Mouse (Mus musculus) right cerebral cortex, postnatal 10 days (tissue): ENCODE measurements around the gene Stim2.

Source experiments
- DNase-seq, 2 experiments: peaks; one replicate each; pipeline ENCODE4 v3.0.0; 2021; ENCODE audit warnings: low spot score in 2 of 2

Stim2 gene

DNA sequence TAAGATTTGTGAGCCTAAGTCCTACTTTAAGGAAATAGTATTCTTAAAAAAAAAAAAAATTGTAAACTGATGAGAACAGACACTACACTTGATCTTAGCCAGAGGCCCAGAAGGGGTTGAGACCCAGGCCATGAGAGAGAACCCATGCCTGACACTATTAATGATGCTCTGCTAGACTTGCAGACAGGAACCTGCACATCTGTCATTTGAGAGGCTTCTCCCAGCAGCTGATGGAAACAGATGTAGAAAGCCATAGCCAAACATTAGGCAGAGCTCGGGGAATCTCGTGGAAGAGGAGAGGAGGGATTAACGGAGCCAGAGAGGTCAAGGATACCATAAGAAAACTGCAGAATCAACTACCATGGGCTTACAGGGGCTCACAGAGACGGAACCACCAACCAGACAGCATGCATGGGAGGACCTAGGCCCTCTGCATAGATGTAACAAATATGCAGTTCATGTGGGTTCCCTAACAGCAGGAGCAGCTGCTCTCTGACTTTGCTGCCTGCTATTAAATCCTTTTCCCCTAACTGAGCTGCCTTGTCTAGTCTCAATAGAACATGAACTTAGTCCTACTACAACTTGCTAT is 50.9 kb downstream of the Stim2 start:
- DNase-seq = no peak

DNA sequence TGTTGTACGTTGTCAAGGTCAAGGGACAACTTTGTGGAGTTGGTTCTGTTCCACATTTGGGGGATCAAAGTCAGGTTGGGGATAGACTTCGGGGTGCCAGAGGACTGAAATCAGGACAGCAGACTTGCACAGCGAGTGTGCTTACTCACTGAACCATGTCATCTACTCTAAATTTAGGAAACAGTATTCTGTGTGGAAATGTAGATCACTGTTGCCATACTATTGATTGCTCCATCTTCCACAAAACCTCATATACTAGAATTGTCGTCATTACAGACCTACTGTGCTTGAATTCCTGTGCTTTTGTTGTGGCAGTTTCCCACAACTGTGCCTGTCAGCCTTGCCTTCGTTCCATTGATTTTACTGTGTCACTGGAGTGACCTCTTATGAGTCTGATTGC is 51.6 kb downstream of the Stim2 start:
- no peak for DNase-seq

DNA sequence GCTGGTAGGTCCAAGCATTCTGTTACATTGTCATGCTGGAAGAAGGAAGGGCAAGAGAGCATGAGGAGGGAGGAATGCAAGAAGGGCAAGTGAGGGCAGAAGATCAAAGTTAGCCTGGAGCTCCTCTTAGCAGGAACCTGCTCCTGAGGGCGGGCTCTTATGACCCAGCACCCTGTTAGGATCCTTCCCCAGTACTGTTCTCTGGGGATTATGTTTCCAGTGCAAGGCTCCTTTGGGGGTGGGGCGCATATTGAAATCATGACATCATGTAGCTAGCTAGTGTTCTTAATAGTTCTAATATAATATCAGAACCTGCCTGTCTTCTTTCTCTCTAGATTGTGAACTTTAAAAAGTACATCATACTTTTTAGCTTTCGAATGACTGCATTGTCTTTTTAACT is 52.8 kb downstream of the Stim2 start:
- no peak for DNase-seq

DNA sequence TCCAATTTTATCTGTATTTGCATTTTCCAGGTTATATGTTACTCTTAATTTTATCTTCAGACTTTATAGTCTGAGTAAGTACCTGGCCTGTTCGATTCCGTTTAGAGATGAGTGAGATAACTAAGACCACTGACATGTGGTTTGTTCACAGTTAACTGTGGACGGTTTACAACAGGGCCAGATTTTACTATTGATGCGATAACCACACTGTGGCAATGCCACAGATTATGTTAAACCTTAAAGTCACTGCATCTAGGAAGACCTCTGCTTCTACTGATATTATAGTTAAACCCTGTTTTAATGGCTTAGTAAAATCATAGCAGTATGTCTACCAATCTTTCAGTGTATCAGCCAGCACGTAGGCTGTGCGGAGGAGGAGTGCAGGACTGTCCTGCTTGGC is 53.9 kb downstream of the Stim2 start:
- no peak for DNase-seq

DNA sequence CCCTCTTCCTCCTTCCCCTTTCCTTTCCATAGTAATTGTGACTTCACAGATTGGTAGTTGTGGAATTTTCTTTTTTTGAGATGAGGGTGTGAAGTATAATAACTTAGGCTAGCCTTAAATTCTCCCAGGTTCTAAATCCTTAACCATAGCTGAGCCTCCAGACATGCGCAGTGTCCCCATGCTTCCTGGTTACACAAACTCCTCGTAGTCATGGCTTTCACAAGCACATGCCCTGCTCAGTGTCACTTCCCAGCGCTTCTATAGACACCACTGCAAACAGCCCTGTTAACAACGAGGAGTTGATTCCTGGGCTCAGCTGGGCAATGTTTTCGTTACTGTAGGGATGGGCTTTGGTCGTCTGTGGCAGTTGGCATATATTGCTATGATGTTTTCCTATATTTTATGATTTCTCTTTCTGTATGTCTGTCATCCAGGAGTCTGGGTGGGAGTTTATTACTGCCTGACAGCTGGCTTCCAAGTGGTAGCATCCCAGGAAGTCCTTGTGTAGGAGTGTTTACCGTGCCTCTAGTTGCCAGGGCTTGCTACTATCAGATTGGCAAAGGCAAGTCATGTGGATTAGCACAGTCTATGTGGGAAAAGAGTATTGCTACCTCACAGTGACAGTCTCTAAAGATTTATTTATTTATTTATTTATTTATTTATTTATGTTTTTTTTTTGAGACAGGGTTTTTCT is 55.5 kb downstream of the Stim2 start:
- no peak for DNase-seq

DNA sequence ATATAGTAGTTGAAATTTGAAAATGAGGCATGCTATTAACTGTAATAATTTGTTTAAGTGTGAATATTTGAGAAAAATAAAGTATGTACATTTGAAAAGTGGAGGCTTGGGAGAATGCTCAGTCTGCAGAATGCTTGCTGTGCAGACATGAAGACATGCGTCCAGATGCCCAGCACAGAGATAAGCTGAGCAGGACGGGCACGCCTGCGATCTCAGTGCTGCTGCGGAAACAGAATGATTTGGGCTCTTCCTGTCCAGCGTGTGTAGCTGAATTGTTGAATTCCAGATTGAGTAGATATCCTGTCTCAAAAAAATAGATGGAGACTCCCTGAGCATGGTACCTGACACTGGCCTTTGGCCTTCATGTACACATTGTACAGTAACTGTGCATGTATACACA is 58.0 kb downstream of the Stim2 start:
- no peak for DNase-seq

DNA sequence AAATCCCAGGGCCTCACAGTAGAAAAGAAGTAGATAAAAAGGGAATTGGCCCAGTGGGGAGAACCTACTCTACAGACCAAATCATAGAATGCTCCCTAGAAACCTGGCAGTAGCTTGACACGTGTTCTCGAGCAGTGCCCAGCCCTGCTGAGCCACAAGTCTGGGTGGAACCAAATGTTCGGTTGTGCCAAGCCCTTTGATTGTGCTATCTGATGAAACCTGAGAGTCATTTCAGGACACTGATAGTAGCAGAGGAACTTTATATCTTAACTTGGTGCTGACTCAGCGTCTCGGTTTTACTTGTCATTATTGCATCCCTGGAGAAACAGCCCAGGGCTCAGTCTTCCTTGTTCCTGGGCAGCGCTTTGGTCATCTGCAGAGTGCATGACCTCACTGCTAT is 61.7 kb downstream of the Stim2 start:
- no peak for DNase-seq

DNA sequence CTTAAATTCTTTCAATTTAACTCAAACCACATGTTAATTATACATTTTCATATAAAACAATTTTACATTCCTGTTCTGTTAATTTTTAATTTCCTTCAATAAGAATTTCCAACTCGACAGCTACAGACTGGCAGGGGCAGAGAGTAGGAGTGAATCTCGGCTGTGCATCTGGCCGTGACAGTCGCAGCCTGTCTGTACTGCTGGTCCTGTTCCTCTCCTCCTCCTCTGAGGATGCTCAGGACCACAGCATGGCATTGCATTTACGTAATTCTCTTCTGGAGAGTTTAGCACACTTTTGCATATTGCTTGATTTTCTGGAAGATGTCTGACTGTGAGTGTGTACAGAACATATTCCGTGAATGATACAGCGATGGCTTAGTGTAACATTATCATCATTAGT is 63.8 kb downstream of the Stim2 start:
- peak in 1 of 2 experiments; percentile 42 for DNase-seq

DNA sequence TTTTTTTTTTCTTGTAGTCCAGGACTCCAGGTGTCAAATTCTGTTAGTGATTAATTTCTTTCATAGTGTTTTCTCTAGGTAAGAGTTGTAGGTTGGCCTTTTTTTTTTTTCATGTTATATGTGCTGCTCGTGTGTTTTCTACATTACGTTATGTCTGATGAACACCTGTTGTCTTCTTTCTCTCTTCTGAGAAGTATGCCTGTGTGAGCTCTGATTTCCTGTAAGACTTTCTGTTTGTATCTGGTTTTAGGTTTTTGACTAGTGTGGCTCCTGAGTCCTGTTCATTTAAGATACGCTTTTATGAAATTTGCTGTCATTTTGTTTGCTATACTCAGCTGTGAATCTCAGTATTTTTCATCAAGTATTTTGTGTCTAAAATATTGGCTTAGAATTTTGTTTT is 69.3 kb downstream of the Stim2 start:
- no peak for DNase-seq

DNA sequence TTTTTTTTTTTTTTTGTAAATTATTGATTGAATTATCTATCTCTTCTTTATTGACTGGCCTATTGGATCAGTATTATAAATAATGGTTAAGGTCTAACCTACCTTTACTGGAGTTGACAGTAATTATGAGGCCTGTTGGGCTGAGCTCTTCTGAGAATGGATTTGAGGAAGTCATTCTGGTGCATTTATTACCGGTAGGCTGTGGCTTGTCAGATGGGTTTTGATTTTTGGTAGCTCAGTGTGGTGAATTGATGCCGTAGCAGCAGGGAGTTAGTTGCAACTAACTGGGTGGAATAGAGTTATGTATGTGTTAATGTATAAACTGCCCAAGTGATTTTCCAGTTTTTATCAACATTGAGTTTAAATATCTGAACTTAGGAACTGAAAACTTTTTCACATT is 72.2 kb downstream of the Stim2 start:
- DNase-seq = no peak

DNA sequence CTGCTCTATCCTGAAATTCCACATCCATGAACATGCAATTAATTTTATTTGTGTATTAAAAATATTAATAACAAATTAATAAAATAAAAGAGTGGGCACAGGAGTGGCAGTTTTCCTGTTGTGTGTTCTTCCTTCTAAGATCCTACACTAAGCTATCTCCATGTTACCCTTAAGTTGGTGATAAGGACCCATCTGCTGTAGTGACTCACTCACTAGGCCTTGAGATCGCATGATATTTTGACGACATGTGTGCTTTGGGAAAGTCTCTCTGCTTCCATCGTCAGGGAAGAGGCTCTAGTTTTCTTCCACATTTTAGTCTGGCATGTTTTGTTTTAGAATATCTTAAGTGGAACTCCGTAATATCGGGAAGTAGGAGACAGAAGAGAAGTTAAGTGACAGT is 73.0 kb downstream of the Stim2 start:
- DNase-seq = no peak

DNA sequence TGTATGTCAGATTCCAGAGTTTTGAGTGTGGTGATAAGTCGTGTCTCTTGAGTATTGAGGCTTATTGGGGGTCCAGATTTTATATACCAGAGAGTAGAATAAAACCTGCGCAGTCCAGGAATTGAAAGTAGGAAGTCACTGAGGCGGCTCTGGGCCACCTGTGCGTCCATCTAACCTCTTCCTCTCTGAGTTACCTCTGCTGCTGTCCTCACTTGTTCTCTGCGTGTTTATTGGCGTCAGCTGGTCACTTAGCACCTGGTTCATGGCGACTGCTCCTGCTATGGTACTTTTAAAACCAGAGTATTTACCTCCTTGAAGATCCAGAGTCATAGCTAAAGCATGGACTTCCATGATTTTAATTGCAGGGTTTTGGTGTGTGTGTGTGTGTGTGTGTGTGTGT is 73.4 kb downstream of the Stim2 start:
- no peak for DNase-seq

DNA sequence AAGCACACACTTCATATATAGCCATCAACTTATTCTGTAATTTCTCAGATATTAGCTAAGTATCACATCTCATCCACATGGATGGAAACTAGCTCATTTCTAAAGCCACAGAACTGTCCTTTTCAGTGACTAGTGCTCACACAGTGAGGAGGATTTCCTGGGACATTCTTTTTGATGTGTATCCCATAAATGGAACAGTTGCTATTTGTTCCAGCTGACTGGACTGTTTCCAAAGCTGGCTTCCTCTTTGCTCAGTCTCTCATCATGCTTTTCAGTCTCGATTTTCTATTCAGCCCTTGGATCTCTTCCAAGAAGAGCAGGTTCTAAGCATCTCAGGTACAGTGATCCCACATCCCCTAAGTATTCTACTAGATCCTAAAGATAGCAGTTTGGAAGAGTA is 75.0 kb downstream of the Stim2 start:
- DNase-seq = peak in 1 of 2 experiments; percentile 41

DNA sequence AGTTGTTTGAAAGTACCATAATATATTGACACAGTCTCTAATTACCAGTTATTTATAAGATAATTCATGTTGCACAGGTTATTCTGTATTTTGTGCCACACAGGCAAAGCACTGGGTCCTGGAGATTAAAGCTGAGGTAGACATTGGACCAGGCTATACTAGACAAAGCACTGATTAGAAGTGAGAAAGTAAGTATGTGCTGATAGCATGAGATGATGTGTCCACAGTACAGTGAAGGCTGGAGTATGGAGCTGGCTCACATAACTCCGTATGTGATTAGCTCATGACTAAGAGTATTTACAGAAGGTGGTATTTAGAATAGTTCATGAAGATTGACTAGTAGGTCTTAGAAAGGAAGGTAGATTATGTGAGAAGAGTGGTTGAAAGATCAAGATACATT is 81.7 kb downstream of the Stim2 start:
- no peak for DNase-seq

DNA sequence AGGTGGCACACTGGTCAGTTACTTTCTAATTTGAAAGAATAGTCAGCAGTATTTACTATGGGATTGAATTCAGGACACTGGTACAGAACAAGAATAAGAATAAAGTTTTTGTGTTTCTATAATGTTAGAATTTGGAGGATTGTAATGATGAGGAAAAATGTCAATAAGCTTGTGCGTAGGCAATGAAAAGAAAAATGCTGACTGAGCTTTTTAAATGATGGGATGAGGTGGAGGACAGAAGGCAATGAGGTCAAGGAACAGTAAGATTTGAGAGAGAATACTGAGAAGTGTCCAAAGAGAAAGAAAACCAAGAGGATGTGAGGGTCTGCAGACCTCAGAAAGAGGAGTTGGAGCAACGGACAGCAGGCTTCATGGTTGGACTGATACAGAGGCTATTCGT is 89.6 kb downstream of the Stim2 start:
- no peak for DNase-seq

DNA sequence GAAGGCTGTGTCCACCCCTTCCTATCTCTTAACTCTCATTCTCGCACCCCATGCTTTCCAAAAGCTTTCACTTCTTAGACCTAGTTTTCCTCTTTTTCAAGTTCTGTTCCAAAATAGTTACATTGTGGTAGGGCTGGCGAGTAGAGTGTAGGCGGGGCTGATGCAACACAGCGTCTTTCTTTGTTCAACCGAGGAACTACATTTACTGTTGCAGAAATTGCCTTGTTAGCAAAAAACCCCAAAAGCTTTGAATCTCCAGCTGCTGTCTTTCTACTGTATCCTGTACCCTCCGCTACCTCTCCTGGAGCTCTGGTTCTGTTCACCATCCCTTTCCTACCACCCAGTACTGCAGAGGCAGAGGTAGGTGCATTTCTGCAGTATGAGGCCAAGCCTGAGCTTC is 99.9 kb downstream of the Stim2 start:
- no peak for DNase-seq

DNA sequence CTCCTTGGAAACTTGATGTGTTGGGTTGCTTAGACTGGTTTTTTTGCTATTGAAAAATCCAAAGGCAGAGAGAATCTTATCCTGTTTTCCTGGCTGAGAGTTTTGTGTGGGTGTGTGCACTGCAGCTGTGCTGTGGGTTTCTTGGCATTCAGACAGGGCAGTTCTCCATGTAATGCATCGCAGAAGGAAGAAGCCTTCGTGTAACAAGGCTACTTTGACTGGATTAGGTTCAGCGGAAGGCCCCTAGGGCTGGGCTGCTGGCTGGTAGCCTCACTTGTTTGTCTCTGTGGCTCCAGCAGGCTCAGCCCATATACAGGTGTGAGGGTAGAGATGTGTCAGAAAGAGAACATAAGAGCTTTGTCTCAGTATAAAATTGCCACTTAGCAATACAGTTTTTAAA is 102.6 kb downstream of the Stim2 start:
- peak; percentile 77 to 84 for DNase-seq

DNA sequence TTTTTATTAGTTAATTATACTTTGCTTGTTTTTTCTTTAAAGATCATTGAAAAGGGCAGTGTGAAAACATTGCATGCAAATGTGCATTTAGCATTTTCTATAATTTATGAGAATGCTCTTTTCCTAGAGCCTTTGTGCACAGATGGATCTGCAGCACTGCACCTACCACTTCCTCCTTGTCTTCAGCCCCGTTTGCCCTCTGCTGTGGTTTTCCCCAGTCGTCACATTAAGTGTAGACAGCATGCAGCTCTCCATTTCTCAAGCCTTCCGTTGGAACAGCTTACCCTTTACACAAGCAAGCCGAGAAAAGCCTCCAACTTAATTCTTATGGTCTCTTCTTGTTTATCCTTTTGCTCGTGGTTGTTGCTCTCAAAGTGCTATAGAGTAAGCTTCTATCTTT is 103.0 kb downstream of the Stim2 start:
- DNase-seq = no peak

DNA sequence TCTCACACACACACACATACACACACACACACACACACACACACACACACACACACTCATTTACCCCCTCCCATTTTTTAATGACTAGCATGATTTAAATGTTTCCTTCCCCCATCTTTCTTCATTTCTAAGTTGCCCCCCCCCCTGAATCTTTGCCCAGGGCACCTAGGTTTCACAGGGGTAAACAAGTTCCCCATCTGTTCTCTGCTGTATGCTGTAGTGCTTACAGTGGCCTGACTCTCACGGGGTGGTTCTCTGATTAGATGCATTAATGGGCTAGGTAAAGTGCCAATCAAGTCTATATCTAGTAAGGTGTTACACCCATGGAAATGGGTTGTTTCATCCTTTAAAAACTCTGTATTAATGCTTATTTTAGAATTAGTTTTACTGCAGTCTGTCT is 103.7 kb downstream of the Stim2 start:
- DNase-seq = no peak

DNA sequence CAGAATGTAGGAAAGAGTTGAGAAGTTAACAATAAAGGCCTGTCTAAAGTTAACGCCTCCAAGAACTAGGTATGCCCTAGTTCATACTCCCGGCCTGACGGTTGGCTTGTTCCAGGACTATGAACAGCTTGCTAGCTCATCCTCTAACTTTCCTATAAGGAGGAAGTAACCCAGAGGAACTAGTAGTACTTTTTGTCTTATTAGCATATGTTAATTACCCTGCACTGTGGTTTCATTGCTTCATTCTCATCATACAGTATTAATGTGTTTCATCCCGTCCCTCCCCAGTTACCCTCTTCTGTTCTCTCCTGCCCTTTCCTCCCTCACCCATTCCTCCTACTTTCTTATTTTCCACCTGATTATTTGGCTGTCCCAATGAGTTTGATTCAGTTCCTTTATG is 108.4 kb downstream of the Stim2 start:
- no peak for DNase-seq

DNA sequence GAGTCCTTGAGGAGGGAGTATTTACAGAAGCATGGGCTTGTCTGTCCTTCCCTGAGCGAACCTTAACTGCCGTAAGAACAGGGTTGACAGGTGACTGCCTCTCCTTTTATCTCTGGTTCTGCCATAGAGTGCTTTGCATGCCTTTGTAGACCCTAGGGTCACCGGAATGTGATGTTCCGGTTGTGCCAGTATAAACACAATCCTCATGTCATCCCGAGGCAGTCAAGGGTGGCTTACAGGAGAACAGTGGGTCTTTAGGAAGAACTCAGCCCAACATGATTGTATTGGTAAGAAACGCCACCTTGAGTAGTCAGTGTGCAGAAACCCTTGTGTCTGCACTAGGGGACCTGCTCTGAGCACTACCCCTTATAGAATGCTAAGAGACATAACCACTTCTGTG is 108.8 kb downstream of the Stim2 start:
- DNase-seq = no peak

DNA sequence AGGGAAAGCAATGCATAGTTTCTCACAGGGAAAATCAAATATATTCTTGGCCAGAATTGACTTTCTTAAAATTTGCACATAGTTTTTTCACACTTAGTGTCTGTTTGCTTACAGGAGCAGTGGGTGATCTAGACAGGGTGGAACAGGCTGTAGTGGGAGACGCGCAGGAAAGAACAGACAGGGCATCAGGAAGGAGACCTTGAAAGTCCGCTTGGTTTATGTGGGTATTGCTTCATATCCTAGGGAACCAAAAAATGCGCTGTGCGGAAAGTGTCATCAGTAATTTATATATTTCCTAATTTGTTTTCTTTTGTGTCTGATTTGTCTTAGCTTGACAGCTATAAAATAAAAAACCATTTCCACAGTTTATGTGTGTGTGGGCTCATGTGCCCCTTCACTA is 110.8 kb downstream of the Stim2 start:
- DNase-seq = no peak

DNA sequence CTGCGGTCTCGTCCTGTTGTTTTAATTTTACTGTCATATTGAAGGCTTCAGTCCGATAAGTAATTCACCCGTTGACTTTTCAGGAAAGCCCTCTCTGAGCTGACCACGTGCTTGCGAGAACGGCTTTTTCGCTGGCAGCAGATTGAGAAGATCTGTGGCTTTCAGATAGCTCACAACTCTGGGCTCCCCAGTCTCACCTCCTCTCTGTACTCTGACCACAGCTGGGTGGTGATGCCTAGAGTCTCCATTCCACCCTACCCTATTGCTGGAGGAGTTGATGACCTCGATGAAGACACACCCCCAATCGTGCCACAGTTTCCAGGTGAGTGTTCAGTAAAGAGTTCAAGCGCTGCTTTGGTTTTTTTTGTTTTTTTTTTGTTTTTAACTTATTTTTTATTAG is 112.5 kb downstream of the Stim2 start:
- no peak for DNase-seq

DNA sequence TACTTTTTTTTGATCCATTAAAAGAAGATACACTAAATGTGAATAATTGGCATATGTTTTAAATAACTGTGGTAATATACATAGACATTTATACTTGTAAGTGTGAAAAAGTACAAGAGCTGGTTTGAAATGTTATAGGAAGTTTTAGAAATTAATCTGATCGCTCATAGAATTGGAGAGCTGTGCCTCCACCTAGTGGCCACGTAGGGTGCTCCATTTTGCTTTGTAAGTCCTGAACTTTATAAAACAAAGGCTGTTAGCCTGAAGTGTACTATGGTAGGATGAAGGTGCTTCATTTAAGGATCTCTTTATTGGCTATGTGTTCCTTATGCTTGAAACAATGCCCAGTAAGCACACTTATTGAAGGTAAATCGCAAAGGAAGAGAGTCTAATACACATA is 115.0 kb downstream of the Stim2 start:
- DNase-seq = peak; percentile 58 to 79
